Mouse (Mus musculus) testis, adult 10 weeks (tissue): ENCODE results near the gene Mrpl23. TPM values are rescaled to one million over a fixed set of nuclear protein-coding genes. Genes with fewer than 3 reads are reported as not detected.

Experiments used
- polyA plus RNA-seq: library from polyadenylated mRNA; stranded (reverse); fragments of 350-450 nt; fragmentation: Illumina TruSeq; extraction: RNeasy Lipid Tissue Mini Kit (QIAGEN cat#74804); gene quantifications from one replicate; pipeline ENCODE4 v1.2.3, GENCODE M21; 2014; ENCODE audit warnings: low read depth, low replicate concordance

Gene Mrpl23
- polyA plus RNA-seq = 0.53 TPM

DNA sequence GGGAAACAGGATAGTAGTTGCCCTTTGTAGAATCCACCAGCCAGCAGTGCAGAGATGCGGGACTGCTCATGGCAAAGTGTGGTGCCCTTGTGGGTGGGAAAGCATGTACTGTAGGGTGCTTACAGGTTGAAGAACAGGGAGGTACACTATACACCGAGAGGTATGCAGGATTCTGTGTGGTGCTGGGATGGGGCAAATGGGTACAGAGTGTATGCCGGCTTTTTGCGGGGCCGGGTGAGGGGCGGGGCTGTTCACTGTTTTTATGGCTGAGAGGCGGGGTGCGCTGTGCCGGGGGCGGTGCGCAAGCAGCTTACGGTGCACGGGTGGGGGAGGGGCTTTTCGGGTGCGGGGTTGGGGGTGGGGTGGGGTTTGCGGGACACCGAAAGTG lies at the start of gene Mrpl23:
Gene Mrpl23, plus strand, starts transcription at position 16 of the 388 bp plus-strand sequence.

DNA sequence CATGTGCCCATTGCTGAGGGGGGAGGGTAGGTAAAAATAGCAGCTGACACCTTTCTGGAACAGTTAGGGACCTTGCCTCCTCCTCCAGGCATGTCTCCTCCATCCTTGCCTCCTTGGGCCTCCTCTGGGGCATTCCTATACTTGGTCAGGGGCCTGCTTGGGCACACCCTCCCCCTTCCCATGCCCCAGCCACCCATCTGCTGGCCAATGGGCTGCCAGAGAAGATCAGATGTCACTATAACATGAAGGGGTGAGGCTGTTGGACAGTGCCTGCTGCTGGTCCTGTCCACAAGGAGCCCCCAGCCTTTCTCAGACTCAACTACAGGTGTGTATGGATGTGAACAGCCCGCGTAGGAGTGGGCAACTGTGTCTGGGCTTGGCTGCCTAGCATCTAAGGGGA lies 33.9 kb upstream of the Mrpl23 start, which contains the start of gene Tnnt3:
Gene Tnnt3, plus strand, starts transcription at position 262 of the 400 bp plus-strand sequence.

Other genes starting within 250 kb of the Mrpl23 start
- not detected for gene Krtap5-1, start 235.6 kb upstream of the Mrpl23 start, polyA plus RNA-seq
- gene Krtap5-4, start 229.1 kb upstream of the Mrpl23 start, polyA plus RNA-seq = not detected
- gene Ifitm10, start 158.9 kb upstream of the Mrpl23 start, polyA plus RNA-seq = not detected
- gene Gm49369, start 150.0 kb upstream of the Mrpl23 start, polyA plus RNA-seq = not detected
- 11.5 TPM for gene Ctsd, start 144.6 kb upstream of the Mrpl23 start, polyA plus RNA-seq
- gene Syt8, start 97.8 kb upstream of the Mrpl23 start, polyA plus RNA-seq = not detected
- not detected for gene Tnni2, start 90.9 kb upstream of the Mrpl23 start, polyA plus RNA-seq
- gene Lsp1, start 71.9 kb upstream of the Mrpl23 start, polyA plus RNA-seq = 0.60 TPM
- not detected for gene Tnnt3, start 33.9 kb upstream of the Mrpl23 start, polyA plus RNA-seq
- 7.4 TPM for gene Igf2, start 134.1 kb downstream of the Mrpl23 start, polyA plus RNA-seq
- gene Gm49394, start 137.3 kb downstream of the Mrpl23 start, polyA plus RNA-seq = not detected
- gene Ins2, start 210.7 kb downstream of the Mrpl23 start, polyA plus RNA-seq = not detected